Mouse (Mus musculus) granulocyte monocyte progenitor cell, adult 5-6 weeks (primary cell): ENCODE results near the gene Prr12. TPM values are rescaled to one million over a fixed set of nuclear protein-coding genes. Genes with fewer than 3 reads are reported as not detected.
A peak's percentile ranks its signal among the peaks of the same experiment; 100 is the strongest.
"Not testable (repeated sequence)": the region's sequence is repeated elsewhere in the genome, so short reads cannot be mapped to it uniquely, and the experiment has no call there.

Experiments used
- ATAC-seq: replicated peaks from 2 replicates; pipeline ENCODE4 v1.8.0; 2016; ENCODE audit warnings: mild to moderate bottlenecking, moderate TSS enrichment, inconsistent platforms; ENCODE audit not compliant: poor library complexity, severe bottlenecking
- total RNA-seq, 2 experiments: library from RNA; stranded (forward) in 1 of 2; stranded (reverse) in 1 of 2; fragments of 200-712, 200-1000 nt in 1 of 2; fragments of >200 nt in 1 of 2; fragmentation: Nextera tagmentation in 1 of 2; gene quantifications; 2 replicates each; pipeline ENCODE4 v1.2.3; 2014 to 2017

Gene Prr12
- total RNA-seq (2014; fragmentation: Nextera tagmentation) (21.1 and 29.6 TPM in 2 replicates), total RNA-seq (2017) (1.7 and 4.1 TPM in 2 replicates)

DNA sequence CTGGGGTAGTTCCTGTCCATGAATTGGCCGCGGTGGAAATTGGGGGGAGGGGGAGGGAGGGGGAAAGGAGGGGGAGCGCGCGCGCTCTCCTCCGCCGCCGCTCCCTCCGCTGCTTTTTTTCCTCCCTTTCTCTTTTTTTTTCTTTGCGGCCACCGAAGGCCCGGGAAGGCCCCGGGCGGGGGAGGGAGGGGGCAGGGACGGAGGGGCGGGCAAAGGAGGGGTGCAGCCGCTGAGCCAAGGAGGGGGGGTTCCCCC, at the start of gene Prr12:
Gene Prr12 (minus strand): TSS at position 20 of the 255 bp plus-strand sequence.
- no peak for ATAC-seq

DNA sequence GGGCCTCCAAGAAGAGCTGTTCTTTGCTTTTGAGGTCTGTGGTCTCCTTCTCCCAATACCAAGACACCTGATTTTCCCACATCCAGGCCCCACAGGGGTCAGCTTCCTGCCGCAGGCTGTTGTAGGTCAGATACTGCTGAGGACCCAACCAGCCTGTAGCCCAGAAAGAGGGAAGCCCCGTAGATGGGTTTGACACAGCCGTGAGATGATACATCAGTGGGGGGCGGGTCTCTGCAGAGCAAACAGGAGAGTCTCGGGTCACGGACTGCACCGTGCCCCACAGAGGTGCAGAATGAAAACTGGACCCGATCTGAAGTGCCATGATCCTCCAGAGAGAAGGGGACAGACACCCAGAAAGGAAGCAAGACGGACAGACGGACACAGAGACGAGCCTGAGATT, 49.8 kb upstream of the Prr12 start:
- ATAC-seq: no peak

DNA sequence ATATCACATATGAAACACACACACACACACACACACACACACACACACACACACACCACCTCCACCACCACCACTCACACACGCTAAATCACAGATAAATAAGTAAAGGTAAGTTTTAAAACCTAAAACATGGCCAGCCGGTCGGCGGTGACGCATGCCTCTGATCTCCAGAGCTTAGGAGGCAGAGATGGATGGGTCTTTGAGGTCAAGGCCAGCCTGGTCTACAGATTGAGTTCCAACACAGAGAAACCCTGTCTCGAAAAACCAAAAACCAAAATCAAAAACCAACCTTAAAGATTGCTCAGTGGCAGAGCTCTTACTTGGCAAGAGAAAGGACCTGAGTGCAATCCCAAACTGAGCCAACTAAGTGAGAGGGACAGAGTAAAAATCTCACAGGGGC, 47.4 kb upstream of the Prr12 start:
- ATAC-seq: no peak

DNA sequence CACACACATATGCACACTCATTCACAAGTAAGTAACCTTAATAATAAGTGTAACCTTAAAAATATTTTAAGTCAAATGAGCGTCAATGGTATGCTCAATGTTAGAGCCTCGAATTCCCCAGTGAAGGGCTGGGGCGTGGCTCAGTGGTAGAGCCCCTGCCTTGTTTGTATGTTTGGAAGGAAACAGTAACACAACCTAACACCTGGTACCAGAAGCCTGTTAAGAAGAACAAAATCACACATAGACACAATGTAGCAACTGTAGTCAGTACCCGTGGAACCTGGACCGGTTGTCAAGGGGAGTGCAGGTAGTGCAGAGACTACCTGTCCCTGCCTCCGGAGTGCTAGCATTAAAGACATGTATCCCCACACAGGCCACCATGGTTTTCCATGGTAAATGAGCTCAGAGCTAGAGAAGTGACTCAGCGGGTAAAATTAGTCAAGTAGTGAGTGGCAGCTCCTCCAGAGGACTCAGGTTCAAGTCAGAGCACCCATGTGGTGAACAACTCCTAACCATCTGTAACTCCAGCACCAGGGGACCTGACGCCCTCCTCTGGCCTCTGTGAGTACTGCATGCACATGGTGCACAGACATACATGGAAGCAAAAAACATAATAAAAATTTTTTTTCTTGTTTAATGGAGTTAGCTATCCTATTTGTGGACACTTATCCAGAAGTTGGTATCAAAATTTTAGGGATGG, 46.0 kb upstream of the Prr12 start:
- ATAC-seq: no peak

DNA sequence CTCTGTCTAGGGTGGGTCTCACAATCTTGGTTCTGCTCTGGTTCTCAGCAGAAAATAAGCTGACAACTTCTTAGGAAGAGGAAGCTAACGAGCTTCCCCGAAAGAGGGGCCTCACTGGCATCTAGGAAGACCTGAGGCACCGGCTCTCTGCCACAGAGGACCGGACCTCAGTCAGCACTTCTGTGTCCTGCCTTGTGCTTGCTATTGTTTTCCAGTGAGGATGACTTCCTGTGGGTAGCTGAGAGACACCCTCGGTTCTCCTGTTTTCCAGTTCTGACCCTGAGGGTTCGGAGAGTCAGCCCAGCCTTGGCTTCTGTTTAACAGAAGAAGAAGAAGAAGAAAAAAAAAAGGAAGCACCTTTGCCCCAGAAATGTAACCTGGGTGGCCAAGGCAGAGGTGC, 44.8 kb upstream of the Prr12 start:
- no peak for ATAC-seq

DNA sequence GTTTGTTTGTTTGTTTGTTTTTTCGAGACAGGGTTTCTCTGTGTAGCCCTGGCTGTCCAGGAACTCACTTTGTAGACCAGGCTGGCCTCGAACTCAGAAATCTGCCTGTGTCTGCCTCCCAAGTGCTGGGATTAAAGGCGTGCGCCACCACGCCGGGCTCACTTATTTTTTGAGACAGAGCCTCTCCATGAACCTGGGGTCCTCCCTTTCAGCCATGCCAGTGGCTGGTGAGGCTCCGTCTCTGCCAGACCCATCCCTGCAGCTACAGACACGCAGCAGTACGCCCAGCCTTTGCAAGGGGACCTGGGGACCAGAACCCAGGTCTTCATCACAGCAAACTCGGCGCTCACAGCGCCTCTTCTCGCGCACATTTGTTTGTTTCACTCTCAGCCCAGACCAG, 43.3 kb upstream of the Prr12 start:
- ATAC-seq: not testable (repeated sequence)

DNA sequence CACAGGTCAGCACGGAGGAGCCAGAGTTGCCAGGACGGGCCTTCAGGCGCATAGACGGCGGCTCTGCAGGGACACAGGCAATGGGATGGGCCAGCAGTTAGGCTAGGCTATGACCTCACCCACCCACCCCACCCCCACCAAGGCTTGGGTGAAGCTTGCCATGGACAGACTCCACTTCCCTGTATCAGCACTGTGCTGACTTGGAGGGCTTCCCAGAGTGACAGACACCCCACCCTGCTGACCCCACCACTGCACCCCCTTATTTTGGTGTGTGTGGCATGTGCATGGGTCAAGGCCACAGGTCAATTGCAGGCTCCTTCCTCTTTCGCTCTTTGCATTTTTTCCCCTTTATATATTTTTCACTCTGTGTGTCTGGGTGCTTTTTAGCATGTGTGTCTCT, 42.7 kb upstream of the Prr12 start:
- peak; percentile 12 for ATAC-seq

DNA sequence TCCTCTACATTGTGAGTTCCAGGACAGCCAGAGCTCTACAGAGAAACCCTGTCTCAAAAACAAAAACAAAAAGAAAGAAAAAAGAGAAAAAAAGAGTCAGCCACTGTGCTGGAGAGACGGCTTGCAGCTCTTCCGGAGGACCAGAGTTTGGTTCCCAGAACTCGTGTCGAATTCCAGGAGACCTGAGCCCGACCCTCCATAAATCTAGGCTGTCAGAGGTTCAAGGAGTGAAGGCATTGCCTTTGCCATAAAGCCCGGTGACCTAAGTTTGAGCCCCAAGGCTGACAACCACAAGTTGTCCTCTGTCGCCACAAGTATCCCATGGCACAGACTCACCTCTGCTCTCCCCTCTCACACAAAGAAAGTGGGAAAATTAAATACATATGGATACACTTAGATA, 41.4 kb upstream of the Prr12 start:
- no peak for ATAC-seq

DNA sequence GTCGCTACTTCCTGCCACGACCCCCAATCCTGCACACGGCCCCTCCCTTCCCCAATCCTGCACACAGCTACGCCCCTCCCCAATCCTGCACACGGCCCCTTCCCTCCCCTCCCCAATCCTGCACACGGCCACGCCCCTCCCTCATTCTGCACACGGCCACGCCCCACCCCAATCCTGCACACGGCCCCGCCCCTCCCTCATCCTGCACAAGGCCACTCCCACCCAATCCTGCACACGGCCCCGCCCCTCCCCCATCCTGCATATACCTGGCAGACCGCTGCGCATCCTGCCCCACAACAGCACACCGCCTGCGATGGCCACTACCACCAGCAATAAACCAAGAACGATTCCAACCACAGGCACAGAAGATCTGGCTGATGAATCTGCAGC, 40.8 kb upstream of the Prr12 start:
- ATAC-seq: no peak

DNA sequence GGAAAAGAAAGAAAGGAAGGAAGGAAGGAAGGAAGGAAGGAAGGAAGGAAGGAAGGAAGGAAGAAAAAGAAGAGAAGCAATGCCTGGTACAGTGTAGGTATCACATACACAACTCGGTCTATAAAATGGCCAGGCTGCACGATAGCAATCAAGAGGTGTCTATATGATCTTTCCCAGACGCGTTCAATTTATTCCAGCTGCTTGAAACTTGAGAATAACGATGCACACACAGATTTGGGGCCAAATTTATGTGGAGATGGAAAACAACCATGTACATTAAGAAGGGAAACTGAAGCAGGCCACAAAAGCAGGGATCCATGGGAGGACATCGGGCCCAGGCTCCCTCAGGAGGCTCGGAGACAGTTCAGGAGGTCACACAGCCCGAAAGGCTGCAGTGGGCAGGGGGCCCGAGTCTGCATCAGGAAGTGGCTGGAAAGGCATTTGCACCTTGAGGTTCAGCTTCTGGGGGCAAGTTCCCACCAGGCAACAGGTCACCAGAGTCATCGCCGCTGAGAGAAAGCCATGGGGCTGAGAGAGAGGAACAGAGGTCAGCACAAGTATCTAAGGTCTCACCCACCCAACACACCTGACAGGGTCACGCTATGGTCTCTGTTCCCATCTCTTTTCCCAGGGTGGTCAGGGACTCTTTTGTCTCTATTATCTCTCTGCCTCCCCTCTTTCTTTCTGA, 40.3 kb upstream of the Prr12 start:
- no peak for ATAC-seq

DNA sequence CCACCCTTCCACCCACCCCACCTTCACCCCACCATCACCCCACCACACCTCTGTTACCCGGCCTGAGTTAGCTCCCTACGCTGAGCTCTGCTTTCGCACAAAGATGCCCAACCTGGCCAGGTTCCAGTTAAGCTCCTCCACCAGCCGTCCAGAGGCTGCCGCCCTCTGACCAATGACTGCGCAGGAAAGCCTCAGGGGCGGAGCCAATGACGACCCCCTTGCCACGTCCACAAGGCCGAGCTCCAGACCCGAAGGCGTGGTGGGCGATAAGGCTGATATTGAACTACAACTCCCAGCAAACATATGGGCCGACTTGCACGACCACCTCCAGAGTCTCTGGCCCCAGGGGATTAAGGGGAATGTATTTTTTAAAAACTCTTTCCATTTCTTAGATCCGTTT, 39.4 kb upstream of the Prr12 start, which contains the start of gene Rcn3:
Gene Rcn3 (minus strand): TSS at position 174 of the 400 bp plus-strand sequence.
- peak; percentile 50 for ATAC-seq

DNA sequence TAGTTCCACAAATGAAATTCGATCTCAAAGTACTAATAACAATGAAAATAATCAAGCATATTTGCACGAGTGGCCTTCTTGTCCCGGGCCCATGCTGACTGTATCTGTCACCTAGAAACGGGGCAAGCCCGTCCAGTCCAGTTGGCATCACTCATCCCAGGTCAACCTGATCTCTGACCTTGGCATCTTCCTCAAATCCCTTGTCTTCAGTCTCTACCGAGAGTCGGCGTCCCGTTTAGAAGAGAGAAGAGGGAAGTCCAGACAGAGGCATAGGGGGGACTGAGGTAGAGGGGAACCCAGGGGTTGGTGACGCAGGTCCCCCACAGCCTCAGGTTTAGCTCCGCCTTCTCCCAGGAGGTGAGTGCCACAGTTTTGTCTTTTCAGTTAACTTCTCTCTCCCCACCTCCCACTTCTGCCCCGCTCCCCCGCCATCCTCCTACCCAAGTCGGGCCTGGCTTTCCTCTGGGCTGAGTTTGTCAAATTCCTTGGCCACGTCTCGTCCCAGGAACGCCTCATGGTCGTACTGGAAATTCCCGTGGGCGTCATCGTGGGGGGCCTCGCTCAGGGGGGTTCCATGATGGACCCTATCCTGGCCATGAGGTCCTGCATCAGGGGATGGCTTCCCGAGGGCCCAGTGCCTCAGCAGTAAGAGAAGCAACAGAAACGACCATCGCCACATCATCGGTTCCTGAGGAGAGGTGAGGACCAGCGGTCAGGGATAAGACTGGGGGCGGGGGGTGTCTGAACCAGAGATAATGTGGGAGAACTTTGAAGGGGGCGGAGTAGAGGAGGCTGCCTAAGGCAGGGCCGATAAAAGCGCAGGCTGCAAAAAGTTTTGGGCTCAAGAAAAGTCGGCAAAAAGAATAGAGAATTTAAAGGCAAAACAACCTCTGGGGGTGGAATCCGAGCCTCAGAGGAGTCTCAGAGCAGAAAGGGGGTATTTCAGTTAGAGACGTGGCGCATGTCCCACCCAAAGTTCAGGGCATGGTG, 38.6 kb upstream of the Prr12 start:
- peak; percentile 77 for ATAC-seq

DNA sequence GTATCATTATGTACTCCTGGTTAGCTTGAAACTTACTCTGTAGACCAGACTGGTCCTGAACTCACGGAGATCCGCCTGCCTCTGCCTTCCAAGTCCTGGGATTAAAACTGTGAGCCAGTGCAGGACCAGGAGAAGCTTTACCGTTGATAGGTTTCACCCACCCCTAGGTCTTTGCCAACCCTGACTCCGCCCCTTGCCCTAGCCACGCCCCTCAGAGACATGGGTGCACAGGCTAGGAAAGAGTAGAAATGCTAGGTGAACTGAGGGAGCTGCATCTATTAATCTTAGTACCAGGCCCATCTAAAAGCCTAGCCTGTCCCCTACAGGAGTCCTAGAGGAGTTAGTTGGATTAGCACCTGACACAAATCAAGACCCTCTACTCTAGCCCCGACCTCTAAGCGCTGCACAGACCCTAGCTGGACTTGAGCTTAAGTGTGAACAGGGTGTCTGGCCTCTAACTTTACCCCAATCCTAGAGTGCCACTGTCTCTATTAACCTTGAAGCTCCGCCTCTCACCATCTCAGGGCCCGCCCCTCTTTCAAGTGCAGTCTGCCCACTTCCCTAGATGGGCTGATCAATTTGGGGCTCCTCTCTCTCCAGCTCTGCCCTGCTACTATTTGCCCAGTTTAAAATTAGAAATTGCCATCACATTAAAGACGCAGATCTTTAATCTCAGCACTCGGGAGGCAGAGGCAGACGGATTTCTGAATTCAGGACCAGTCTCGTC, 37.7 kb upstream of the Prr12 start:
- peak; percentile 53 for ATAC-seq

DNA sequence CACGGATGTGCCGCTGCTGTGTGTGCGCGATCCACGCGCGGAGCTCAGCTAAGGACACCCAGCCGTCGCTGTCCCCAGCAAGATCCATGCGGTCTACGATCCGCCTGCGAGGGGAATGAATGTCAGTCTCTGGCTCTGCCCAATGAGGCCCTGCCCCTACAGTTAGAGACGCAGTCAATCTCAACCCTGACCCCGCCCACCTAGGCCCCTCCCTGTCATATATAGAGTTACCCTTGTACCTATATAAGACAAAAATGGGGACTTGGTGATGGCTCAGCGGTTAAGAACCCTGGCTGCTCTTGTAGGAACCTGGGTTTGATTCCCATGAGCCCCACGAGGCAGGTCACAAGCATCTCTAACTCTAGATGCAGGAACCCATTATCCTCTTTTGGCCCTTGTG, 35.9 kb upstream of the Prr12 start:
- no peak for ATAC-seq

DNA sequence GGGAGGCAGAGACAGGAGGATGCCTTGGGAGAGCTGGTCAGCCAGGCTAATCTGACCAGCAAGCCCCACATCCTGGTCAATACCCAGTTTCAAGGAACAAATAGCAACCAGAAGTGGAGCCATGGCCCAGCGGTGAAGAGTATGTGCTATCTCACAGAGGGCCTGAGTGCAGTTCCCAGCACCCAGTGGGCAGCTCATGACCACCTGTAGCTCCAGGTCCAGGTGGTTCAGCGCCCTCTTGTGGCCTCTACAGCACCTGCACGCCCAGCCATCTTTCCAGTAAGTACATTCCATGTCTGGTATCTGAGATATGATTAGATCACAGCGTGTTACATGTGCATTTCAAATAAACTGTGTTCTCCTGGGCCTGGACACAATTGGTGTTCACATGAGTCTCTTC, 33.4 kb upstream of the Prr12 start:
- no peak for ATAC-seq

DNA sequence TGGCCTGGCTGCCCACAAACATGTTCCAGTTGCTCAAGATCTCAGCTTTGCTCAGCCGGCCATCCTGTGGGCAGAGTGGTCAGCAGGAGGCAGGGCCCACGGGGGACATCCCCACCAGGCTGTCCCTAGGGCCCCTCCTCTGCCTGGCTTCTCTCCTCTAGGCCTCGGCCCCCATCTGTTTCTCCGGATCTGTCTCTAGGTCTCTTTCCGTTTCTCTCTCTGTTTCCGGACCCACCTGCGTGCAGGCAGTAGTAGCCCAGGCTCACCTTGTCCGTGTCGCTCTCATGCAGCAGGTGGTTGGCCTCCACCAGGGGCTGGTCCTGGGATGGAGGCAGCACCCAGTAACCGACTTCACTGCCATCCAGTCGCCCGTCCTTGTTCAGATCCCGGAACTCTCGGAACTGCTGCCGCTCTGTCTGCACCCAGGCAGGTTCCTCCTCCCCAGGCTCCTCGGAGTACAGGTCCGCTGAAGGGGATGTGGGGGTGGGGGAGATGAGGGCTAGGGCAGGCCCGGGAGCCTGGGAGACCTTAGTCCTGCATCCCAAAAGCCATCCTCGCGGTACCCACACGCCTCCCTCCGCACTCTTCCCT, 30.7 kb upstream of the Prr12 start:
- ATAC-seq: no peak

DNA sequence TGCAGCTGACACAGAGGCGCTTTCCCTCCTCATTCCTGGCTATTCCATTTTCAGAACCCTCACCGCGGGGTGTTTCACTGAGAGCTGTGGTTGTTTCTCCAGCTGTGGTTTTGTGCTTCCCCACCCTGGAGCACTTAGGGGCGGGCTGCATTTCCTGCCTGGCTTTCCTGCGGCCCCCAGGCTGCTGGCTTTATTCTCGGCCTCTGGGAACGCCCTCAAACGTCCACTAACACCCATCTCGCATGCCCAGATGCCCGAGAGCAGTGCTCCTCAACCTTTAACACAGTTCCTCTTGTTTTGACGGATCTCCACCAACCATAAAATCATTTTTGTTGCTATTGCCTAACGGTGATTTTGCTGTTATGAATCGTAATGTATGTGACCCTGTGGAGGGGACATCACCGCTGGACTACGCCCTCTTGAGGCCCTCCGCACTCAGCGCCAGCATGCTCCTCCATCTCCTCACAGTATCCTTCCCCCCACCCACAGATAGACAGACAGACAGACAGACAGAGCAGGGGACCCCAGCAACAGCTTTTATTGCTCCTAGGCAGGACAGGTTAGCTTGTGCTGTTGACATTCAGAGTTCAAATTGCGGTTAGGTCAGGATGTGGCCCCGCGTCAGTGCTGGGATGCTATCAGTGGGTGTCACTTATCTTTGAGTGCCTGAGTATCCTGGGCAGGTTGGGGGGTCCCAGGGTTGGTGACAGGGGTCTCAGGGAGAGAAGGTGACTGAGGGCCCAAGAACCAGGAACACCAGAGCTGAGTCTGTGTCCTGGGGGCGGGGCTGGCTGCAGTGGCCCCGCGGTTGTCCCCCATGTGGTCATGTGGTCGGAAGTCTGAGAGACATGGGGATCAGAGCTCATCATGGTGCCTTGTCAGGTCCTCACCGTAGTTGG, 30.0 kb upstream of the Prr12 start:
- ATAC-seq: peak; percentile 77

DNA sequence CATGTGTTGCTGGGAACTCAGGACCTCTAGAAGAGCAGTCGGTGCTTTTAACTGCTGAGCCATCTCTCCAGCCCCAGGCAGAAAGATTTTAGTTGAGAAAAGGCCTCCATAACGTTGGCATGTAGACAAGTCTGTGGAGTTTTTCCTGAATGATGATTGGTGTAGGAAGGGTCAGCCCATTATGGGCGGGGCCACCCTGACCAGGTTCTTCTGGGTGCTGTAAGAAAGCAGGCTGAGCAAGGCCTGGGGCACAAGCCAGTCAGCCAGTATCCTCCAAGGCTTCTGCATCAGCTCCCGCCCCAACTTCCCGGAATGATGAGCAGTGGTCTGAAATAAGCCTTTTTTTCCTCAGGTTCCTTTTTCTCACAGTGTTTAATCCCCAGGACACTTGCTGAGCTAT, 28.3 kb upstream of the Prr12 start:
- ATAC-seq: no peak

DNA sequence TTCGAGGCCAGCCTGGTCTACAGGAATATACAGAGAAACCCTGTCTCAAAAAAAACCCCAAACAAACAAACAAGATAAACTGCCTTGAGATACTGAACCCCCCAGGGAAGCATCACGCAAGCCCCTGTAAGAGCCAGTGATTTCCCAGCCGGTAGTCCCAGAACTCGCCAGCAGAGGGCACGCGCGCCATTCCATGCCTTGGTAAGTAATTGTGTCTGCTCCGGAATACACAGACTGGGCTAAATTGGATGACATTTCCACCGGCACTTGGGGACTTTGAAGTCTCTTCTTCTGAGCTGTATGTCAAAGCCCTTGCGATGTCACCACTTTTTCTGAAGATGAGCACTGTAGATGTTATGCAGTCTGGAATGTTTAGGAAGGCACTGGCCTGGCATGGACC, 27.2 kb upstream of the Prr12 start:
- peak; percentile 36 for ATAC-seq
